Mouse (Mus musculus) E14TG2a.4 (cell line): Measurements from ENCODE around the gene Rab11fip4.

Source experiments
- H3K27me3 ChIP-seq: 2 replicates; pipeline ENCODE4 v1.6.1; 2014; ENCODE audit warnings: low read length, control low read depth; ENCODE audit not compliant: insufficient read depth
- H3K36me3 ChIP-seq: 2 replicates; pipeline ENCODE4 v1.6.1; 2014; ENCODE audit warnings: low read length, control low read depth; ENCODE audit not compliant: insufficient read depth
- H3K4me1 ChIP-seq: replicated peaks from 2 replicates; pipeline ENCODE4 v1.6.1; 2014; ENCODE audit warnings: low read depth, low read length, control low read depth
- H3K4me3 ChIP-seq: replicated peaks from 2 replicates; pipeline ENCODE4 v1.5.1; 2014; ENCODE audit warnings: mild to moderate bottlenecking, low read length
- H3K9me3 ChIP-seq: 2 replicates; pipeline ENCODE4 v1.6.1; 2014; ENCODE audit warnings: low read length, control low read depth
- CTCF ChIP-seq: conservative IDR thresholded peaks from 2 replicates; pipeline ENCODE4 v1.5.1; 2014; ENCODE audit warnings: low read length
- NANOG ChIP-seq: IDR thresholded peaks from 2 replicates; pipeline ENCODE4 v1.6.1; 2014; ENCODE audit warnings: borderline replicate concordance, low read length, mixed read lengths
- POU5F1 ChIP-seq: IDR thresholded peaks from 2 replicates; pipeline ENCODE4 v1.6.1; 2014; ENCODE audit warnings: low read length, borderline replicate concordance

The Rab11fip4 gene

GRCm38 (mm10) chr11:79710868-79711765 lies 120.1 kb downstream of the Rab11fip4 start:
- no peaks in the 10 kb centered on the region for H3K36me3 ChIP-seq
- H3K4me1 ChIP-seq: peaks cover 44% of the 10 kb centered on the region
- H3K9me3 ChIP-seq: no peaks in the 10 kb centered on the region
- peak overlapping the region; percentile 85 for H3K4me3 ChIP-seq
- TF ChIP-seq NANOG: no peak
- no peak for TF ChIP-seq POU5F1
- TF ChIP-seq CTCF: no peak
- peaks cover 66% of the 10 kb centered on the region for H3K27me3 ChIP-seq

DNA sequence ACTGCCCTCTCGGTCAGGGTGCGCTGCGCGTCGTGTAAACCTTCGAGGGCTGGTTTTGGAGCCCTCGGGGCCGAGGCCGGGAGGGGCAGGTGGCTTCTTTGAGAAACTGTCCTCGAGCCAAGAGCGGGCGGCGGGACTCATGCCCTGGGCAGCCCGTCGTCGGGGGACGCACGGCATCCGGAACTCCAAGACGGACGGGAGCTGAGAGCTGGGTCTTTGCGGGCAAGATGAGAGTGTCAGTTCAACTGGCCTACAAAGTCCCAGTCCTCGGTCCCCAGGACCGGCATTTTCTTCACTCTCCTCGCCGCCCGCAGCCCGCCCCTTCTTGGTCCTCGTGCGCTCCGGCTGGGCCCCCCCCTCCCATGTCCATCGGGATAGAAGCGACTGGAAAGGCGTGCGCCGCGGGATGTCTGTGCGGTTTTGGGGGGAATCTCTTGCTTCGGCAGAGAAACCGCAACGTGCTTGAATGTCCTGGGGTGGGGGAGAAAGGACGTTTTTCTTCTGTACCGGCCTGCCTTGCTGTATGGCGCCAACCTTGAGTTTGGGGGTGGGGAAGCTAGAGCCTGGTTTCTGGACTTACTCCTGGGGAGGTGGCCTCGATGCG lies 120.9 kb downstream of the Rab11fip4 start:
- peak overlapping the region; percentile 85 for H3K4me3 ChIP-seq
- H3K36me3 ChIP-seq: no peaks in the 10 kb centered on the region
- peaks cover 47% of the 10 kb centered on the region for H3K4me1 ChIP-seq
- TF ChIP-seq NANOG: no peak
- no peak for TF ChIP-seq CTCF
- no peak for TF ChIP-seq POU5F1
- peaks cover 66% of the 10 kb centered on the region for H3K27me3 ChIP-seq
- no peaks in the 10 kb centered on the region for H3K9me3 ChIP-seq

DNA sequence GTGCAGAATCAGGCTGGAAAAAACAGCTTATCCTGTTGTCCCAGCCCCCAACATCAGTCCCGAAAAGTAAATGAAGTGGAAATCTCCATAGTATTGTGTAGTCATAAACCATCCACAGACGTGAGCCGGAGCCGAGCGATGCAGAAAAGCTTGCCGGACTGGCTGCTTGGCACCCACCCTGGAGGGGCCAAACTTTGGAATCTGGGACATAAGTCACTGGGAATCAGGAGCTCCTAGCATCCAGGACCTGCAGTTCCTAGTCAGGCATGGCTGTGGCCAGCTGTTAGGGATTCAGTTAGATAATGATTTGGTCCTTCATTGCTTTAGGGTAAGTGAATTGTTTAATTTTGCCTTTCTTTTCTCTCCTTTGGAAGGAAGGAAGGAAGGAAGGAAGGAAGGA lies 122.2 kb downstream of the Rab11fip4 start:
- H3K27me3 ChIP-seq: peaks cover 66% of the 10 kb centered on the region
- H3K4me3 ChIP-seq: no peak overlapping the region
- peaks cover 55% of the 10 kb centered on the region for H3K4me1 ChIP-seq
- no peaks in the 10 kb centered on the region for H3K36me3 ChIP-seq
- TF ChIP-seq NANOG: no peak
- TF ChIP-seq POU5F1: no peak
- no peak for TF ChIP-seq CTCF
- no peaks in the 10 kb centered on the region for H3K9me3 ChIP-seq

DNA sequence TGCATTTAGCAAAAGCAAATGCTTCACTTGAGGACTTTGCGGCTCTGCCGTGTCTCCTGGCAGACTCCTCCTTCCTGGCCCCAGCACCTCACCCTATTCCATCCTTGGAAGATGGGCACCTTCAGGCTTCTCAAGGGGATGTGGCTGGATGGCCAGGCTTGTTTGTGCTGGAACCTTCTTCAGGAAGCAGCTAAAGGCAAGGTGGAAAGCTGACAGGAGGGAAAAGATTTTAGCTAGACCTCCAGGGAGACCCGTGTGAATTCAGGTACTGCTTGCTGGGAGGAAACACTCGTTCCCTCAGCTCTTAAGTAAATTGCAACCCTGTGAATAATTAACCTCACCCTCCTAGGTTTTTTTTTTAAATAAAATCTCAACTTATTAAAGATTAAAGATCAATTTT lies 122.7 kb downstream of the Rab11fip4 start:
- no peak overlapping the region for H3K4me3 ChIP-seq
- no peaks in the 10 kb centered on the region for H3K9me3 ChIP-seq
- TF ChIP-seq POU5F1 (no peak), NANOG (no peak), CTCF (no peak)
- peaks cover 64% of the 10 kb centered on the region for H3K27me3 ChIP-seq
- peaks cover 60% of the 10 kb centered on the region for H3K4me1 ChIP-seq
- no peaks in the 10 kb centered on the region for H3K36me3 ChIP-seq

- Histone ChIP-seq H3K4me3 (no peak overlapping the region), H3K9me3 (no peaks in the 10 kb centered on the region), H3K27me3 (peaks cover 58% of the 10 kb centered on the region), H3K36me3 (no peaks in the 10 kb centered on the region), H3K4me1 (peaks cover 65% of the 10 kb centered on the region)
- no peak for TF ChIP-seq NANOG
- no peak for TF ChIP-seq CTCF
- TF ChIP-seq POU5F1: no peak
Observed at GRCm38 (mm10) chr11:79714082-79714742, 123.2 kb downstream of the Rab11fip4 start.

DNA sequence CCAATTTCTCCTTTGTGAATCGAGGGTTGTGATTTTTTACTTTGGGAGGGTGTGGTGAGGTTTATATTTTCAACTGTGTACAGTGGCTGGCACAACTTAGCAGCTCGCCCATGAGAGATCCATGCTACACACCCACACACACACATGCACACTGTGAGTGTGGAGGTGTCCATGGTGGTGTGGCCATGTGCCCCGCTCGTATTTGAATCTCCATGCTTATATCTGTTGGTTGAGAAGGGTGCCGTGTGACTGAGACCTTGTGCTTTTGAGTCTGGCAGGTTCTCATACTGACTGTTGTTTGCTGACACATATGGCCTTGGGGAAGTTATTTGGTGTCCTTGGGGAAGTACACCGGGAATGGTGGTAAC lies 123.7 kb downstream of the Rab11fip4 start:
- Histone ChIP-seq H3K4me3 (no peak overlapping the region), H3K36me3 (no peaks in the 10 kb centered on the region), H3K27me3 (peaks cover 54% of the 10 kb centered on the region), H3K9me3 (no peaks in the 10 kb centered on the region), H3K4me1 (peaks cover 63% of the 10 kb centered on the region)
- TF ChIP-seq NANOG (no peak), CTCF (no peak), POU5F1 (no peak)

DNA sequence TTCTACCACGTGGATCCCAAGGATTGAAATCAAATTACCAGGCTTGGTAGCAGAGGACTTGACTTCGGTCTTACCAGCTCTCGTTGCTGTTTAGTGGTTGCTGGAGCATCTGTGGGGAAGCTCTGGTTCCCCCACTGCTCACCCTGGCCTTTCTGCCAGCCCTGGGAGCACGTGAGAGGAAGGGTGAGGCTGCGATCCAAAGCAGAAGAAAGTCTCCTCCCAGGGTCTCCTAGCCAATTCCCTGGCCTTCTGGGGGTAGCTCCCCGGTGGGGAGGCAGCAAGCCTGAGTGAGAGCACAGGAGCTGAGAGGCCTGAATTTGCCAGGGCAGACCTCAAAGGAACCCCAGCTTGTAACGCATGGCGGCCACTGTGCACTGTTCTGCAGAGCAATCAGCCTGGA lies 124.3 kb downstream of the Rab11fip4 start:
- H3K9me3 ChIP-seq: no peaks in the 10 kb centered on the region
- no peak overlapping the region for H3K4me3 ChIP-seq
- TF ChIP-seq CTCF (no peak), POU5F1 (no peak), NANOG (no peak)
- peaks cover 48% of the 10 kb centered on the region for H3K27me3 ChIP-seq
- H3K4me1 ChIP-seq: peaks cover 58% of the 10 kb centered on the region
- H3K36me3 ChIP-seq: no peaks in the 10 kb centered on the region

GRCm38 (mm10) chr11:79715733-79716452 lies 124.9 kb downstream of the Rab11fip4 start:
- Histone ChIP-seq H3K27me3 (peaks cover 42% of the 10 kb centered on the region), H3K4me1 (peaks cover 59% of the 10 kb centered on the region), H3K4me3 (no peak overlapping the region), H3K36me3 (no peaks in the 10 kb centered on the region), H3K9me3 (no peaks in the 10 kb centered on the region)
- TF ChIP-seq CTCF (no peak), POU5F1 (no peak), NANOG (no peak)

- peaks cover 59% of the 10 kb centered on the region for H3K4me1 ChIP-seq
- H3K9me3 ChIP-seq: no peaks in the 10 kb centered on the region
- peaks cover 37% of the 10 kb centered on the region for H3K27me3 ChIP-seq
- H3K4me3 ChIP-seq: no peak overlapping the region
- H3K36me3 ChIP-seq: no peaks in the 10 kb centered on the region
- no peak for TF ChIP-seq CTCF
- TF ChIP-seq NANOG: no peak
- TF ChIP-seq POU5F1: no peak
Observed at GRCm38 (mm10) chr11:79716453-79716749, 125.4 kb downstream of the Rab11fip4 start.
